Mouse (Mus musculus) lung, postnatal 14 days (tissue): Measurements from ENCODE around the gene Unc119.

Source experiments
- DNase-seq: peaks from one replicate; pipeline ENCODE4 v3.0.0; 2021

Unc119 gene

DNA sequence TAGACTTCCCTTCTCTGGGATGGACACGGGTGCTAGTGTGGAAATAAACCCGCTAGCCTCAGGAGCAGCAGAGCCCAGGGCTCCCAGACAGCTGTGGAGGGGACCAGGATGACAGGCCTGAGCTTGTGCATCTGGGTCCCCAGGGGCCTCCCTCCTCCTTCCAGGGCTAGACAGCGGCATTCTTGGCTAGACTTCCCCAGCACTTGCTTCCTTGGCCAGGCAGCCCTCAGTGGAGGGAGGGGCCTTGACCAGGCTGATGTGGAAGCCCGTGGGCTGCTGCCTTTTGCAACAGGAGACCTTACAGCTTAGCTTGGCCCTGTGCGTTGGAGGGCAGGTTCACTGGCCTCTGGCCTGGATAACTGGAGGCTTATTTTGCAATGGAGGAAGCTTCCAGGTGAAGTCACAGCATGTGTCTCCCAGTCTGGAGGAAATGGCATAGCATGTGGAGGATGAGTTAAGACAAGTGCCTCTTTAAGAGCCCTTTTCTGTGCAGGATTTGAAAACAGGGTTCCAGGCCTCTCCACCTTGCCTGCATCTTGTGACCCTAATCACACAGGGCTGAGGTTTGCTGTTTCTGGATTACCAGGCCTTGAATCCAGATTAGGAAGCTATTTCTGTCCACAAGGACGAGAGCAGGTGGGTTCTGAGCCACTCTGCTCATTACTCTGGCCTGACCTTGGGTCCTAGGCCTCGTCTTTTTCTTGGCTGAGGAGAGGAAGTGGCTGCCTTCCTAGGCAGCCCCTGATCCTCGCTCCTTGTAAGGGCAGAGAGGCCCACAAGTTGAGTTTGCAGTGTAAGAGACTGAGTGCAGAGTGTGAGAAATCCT is 1.8 kb downstream of the Unc119 start:
- peak; percentile 60 for DNase-seq

DNA sequence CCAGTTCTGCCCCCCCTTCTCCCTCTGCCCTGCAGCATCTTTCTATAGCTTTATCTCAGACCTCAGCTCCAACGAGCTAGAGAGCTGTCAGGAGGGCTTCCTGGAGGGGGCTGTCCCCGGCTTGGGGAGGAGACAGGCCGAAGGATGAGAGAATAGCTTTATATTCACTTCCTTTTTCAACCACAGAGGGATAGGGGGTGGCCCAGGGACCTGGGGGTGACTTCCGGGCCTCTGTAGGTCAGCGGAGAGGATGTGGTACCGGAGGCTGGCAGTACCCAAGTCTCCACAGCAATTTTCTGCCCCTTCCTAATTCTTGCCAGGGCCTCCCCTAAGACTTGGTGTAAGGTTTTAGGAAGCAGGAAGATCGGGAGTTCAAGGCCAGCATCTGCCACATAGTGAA is 2.5 kb downstream of the Unc119 start:
- DNase-seq: peak; percentile 28

DNA sequence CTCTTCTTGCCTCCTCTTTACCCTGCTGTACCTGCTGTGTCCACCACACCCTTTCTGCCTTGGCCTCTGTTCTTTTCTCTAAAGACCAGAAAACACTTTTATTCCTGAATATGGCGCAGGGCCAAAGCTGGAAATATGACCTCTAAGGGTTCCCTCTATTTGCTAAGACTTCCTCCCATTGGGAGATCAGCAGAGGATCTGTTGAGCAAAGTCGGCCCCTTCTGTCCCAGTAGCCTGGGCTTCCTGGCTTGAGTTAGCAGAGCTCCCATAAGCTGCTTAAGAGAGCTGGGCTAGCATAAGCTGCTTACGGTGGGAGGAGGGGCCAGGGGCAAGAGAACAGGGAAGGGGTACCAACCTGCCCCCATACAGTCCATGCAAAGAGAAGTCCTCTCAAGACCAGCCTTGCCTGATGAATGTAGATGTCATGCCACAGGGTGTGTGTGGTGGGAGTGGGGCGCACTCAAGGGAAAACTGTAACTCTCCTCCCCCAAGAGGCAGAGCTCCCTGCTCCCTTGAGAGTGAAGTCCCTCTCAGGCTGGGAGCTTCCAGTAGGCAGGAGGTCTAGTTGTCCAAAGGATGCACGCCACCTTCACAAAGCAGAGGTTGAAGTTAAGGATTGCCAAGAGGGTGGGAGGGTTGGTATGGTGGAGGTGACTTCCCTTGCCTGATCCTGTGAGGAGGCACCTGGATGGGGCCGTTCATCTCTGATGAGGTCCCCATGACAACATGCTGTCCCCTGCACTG is 3.2 kb downstream of the Unc119 start:
- no peak for DNase-seq

DNA sequence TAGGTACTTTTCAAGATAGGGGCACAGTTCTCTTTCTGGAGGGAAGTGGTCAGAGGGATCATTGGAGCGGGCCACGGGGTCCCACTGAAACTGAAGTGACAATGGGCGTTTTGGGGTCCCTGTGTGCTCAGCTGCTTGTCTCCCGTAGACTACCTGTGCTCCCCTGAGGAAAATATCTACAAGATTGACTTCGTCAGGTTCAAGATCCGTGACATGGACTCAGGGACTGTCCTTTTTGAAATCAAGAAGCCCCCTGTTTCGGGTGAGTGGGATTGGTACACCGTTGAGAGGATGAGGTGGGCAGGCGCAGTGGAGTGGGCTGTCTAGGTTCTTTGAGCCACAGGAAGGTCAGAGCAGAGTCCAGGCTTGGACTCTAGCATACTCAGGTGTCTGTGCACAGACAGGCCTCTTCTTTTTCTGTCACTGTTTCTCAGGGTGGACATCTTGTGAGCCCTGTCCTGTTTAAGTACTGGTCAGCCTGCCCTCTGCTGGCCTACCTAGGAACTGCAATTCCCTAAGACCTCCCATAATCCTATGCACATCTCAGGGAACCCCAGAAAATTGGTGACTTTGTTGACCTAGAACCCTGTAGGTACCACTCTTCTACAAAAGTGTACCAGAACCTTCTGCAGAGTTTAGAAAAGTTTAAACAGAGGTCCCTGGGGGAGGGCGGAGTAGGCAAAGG is 3.9 kb downstream of the Unc119 start:
- DNase-seq: peak; percentile 84

DNA sequence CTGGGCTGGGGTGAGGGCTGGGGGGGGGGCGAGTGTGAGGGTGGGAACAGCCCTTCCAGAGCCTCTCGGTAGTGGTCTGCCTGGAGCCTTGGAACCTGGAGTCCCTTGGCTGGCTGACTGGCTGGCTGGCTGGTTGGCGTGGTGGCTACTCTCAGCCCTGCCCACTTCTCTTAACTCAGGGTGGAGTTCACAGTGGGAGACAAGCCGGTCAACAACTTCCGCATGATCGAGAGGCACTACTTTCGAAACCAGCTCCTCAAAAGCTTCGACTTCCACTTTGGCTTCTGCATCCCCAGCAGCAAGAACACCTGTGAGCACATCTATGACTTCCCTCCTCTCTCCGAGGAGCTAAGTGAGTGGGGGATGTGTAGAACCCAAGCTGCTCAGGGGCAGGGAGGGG is 4.6 kb downstream of the Unc119 start:
- DNase-seq: peak; percentile 46

DNA sequence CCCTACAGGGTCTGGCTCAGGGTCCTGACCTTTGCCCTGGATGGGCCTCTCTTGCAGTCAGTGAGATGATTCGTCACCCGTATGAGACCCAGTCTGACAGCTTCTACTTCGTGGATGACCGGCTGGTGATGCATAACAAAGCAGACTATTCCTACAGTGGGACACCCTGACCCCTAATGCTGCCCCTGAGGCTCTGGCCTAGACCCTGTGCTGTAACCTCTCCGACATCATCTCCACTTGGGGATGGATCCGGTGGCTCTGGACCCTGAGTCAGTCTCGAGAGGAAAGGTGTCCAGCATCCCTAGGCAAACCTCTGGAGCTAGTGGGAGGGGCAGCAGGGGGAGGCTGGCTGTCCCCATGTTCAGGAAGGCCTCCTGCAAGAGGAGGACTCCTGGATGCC is 5.2 kb downstream of the Unc119 start:
- no peak for DNase-seq

DNA sequence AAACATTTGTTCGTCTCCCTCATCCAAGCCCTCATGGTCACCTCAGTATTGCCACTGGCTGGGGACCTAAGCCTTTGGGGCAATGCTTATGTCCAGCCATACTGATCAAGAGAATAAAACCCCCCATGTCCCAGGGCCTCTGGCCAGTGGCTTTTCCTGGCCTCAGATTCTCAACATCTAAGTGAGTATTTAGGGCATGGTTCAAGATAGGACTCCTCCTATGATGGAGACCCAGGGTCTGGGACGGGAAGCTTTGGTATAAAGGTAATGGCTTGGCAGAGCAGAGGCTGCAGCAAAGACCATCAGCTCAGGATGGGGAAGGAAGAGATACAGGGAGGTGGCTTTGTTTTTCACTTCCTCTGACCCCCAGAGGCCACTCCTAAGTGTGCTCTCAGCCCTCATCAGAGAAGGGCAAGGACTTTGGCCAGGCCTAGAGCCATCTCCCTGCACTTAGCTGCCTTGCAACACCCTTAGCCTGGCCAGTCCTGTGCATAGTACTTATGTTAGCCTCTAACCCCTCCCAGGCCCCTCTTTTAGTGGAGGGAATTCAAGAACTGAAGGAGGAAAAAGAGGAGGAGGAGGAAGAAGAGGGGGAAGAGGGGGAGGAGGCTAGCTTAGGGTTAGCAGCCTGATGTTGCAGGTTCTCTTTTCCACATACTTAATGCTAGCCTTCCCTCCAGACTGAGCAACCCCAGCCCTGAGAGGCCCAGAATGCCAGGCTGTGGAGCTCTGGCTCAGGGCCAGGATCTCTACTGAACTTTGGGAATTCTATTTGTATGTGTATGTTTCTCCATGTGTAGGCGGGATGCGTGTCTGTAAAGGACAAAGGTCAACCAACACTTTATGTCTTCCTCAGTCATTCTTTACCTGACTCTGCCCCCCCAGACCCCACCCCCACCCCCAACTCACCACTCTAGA is 6.4 kb downstream of the Unc119 start:
- no peak for DNase-seq

DNA sequence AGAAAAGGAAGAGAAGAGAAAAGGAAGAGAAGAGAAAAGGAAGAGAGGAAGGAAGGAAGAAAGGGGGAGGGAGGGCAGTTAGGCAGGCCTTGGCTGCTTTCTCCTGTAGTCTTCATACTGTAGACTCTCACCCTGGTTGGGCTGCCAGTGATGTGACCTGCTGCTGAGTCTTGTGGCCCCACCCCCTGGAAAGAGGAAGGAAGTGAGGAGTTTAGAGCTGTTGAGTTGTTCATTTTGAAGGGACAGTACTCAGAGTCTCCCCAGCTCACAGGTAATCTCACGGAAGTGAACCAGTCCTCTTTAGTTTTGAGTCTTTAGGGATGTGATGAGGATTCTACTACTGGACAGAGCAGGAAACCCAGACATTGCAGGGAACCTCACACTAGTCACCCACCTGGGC is 9.8 kb downstream of the Unc119 start:
- DNase-seq: no peak

DNA sequence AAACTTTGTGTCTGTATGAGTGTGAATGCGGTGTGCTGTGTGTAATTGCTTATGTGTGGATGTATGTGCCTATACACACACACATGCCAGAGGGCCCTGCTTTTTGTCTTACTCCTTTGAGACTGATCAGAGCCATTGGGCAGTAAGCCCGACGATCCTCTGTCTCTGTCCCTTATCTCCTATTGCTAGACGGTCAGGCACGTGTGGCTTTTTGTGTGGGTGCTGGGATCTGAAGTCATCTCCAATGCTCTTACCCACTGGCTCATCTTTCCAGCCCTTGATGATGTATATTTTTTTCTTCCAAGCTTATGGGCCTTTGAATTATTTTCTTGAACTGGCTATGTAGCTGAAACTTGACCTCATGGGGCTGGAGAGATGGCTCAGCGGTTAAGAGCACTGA is 11.6 kb downstream of the Unc119 start:
- DNase-seq: no peak

DNA sequence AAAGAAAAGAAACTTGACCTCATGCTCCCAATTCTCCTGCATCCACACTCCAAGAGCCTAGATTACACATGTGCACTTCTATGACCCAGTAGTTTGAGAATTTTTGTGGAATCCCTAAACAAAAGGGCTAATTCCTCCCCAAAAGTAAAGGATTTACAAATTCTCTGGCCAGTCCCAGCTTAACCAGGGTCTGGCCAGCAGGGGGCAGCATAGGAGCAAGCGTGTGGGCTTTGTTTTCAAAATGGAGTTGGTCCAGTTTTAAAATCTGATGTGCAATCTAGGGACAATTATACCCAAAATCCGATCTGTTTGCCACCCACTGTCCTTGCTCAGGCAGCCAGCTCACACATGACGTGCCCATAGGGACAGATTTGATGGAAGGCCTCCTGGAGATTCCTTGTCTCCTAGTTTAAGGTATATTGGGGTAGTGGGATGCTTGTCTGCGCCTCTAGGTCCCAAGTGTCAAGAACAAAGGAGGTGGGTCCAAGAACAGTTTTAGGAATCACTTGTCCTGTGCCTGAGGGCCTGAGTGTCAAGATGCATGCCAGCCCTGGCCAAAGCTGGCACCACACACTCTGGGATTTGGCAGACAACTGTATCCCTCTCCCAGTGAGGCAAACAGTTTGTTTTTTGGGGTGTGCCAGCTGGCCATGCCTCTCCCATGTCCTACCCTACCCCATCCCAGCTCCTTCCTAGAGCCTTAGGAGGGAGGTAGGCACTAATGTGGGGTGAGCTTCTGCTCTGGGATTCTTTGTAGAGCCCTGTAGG is 12.4 kb downstream of the Unc119 start:
- peak; percentile 83 for DNase-seq

DNA sequence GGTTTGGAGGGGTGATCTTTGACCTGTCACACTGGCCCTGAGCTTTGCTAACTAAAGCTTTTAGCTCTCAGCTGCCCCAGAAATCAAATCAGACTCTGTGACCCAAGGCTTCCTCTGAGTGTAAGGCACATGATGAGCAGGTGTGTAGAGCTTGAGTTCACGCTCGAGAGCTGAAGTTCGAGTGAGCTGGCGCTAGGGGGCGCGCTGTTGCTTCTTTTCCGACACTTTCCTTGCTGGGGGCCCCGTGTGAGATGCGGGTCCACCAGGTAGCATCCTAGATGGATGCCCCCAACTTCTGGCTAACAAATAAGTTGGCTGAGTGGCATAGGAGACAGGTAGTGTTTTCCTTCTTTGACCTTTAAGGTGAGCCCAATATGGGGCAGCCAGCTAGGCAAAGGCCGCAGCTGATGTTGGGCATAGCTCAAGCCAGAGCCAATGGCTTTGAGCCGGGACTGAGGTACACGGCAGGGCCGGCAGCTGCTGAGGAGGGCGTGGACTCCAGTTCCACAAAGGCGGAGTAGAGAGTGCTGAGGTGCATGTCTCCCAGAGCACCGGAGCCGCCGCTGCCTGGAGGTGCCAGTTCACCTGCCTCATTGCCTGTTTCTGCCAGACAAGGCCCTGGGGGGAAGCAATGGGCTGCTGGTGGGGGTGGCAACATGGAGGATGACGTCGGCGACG is 15.2 kb downstream of the Unc119 start:
- peak; percentile 48 for DNase-seq

DNA sequence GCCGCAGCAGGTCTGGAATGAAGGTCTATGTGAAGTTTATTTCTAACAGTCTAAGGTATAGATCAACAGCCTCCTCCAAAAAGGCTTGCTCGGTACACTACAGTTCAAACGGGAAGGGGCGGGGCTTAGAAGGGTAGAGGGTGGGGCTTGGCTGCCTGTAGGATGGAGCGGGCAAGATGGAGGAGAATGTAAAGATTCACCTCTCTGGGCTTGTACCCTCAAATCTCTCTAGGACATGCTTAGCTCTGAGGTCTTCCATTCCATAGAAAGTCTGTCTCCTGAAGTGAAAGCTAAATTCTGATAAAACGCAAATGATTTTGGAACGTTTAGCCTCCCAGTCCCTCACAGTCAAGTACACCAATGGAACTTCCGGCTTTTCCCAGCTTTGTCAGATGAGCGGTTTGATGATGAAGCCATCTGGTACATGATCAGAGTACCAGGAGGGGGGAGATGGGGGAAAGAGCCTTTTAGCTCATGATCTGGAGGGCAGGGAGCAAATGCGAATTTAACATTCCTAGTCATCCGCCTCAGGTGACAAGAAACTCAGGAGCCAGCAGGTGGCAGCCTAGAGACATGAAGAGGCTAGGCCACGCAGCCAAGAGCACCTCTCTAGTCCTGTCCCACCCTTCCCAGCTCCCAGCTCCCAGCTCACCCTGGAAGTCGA is 17.0 kb downstream of the Unc119 start:
- peak; percentile 88 for DNase-seq

DNA sequence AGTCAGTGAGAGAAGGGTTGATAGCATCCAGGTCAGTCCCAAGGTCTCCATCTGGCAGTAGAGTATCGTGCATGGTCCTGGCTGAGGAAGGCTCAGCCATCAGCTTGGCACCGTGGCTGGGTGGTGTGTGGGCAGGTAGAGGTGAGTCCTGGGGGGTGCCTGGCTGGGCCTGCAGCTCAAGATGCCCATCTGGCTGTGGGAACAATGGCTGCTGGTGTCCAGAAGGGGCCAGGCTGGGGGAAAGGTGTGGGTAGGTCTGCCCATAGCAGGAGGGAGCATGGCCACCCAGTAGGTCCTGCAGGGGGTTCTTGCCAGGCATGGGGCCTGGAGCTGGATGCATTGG is 17.5 kb downstream of the Unc119 start:
- no peak for DNase-seq

DNA sequence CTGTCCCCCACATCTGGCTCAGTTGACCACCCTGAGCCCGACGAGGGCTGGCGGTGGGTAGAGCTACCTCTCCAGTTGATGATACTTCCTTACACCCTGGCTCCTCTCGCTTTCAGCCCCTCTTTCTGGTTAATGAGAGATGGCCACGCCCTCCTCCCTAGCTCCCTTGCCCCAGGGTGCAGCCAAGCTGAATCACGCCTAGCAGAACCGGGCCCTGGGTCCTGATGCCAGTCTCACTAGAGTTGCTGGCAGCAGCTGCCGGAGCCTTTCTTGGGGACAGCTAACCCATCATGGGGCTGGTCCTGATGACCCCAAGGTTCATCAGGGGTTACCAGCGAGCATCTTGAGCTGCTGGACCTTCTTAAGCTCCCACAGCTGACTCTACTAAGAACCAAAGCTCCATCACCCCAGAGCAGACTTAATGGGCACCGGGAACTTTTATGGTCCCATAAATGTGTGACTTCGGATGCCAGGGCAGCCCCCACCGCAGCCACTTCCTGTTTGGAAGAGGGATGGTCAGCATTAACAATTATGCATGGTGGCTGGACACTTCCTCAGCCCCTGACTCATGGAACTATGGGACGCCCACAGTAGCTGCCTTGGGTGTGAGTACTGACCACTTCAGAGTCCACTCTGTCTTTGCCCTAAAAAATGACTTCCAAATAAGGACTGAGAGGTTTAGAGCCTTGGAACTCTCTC is 20.2 kb downstream of the Unc119 start:
- no peak for DNase-seq

DNA sequence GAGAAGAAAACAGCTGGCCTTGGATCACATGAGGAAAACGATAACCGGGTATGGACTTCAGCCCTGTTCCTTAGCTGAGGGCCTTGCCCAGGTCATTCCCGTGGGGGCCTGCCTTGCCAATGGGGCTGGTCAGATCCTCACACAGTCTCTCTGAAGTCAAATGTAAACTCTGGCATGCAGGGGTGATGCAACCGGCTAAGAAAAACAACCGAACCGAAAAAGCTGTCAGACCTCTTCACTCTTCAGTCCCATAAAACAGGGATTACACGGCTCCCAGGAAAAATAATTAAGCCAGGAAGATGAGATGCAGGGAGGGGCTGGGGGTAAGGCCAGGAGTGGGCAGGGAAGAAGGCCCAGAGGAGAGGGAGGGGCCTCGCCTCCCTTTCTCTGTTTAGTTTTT is 20.8 kb downstream of the Unc119 start:
- DNase-seq: no peak

DNA sequence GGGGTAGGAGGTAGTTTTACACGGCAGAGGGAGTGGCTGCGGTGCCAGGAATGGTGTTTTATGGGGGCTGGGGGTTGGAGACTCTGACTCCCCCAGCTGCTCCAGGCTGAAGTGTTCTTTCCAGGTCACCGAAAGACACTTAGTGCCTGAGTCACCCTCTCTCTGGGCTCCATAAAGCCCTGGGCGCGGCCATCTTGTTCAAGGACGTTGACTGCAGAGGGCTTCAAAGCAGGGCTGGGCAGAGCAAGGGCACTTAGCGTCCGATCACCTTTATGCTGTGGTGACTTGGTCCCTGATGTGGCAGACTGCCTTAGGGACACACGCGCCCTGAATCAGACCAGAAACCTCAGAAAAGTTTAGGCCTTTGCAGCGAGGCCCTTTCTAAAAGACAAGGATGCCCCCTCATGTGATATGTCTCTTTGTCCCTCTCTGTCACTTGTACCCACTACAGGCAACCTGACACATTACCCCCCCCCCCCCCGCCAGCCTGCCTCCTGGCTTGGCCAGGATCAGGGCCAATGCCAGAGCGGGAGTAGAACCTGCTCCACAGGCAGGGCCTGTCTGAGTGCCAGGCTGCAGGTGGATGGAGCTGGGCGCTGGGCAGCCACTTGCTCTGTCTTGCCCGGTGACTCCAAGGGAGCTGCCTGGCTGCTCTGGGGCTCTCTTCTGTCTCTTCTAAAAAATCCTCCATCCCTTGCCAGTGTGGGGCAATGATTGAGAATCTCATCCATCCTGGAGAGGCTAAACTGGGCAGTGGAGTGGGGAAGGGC is 24.4 kb downstream of the Unc119 start:
- DNase-seq: no peak

DNA sequence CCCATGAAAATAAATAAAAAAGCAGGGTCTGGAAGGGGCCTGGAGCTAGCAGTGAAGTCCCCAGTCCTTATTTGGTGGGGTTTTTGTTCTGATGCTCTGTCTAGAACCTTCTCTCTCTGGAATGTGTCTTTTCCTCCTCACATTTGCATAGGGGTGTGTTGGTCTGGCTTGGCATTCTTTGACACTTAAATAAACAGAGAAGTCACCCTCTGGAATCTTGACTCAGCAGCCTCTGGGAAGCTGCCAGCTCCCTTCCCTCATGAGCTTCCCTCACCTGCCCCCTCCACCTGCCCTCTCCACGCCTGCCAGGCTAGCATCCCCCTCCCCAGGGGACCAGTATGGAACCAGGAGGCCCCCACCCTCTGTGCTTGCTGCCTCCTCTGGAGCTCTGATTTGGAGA is 27.1 kb downstream of the Unc119 start:
- peak; percentile 57 for DNase-seq

DNA sequence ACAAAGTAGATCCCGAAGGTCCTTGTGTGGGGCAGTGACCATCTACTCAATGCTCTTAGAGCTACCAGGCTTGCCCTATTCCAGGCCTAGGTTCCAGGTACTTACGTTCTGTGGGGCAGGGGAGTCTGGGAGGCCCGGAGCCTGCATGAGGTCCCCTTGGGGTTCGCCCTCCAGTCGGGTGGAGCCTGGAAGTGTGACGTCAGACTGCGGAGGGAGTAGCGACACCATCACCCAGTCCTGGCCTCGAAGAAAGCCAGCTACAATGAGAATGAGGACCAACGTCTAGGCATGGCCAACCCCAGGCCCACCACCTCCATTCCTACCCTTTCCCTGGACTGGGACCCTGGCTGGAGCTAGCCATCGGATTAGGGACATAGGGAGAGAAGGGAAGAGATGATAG is 28.4 kb downstream of the Unc119 start:
- DNase-seq: no peak

DNA sequence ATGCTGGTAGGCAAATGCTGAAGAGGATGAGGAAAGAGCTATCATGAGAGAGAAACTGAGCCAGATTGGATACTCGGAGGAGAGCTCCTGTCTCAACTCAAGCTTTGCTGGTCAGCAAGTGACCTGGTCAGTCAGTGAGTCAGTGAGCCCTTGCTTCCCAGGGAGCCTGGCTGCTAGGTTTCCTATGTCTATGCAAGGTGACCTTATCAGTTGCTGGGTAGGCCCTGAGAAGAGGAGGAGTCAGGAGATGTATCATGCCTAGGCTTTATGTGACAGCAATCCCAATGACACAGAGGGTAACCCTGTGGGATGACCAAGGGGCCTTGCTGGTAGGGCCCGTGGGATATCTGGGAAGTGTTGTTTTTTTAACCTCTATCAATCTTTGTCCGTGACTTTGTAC is 28.9 kb downstream of the Unc119 start:
- DNase-seq: no peak
